Mouse (Mus musculus): ENCODE measurements around the gene Prss37. TPM values are rescaled to one million over a fixed set of nuclear protein-coding genes. Genes with fewer than 3 reads are reported as not detected.

Gene Prss37
- polyA plus RNA-seq (2014; fragmentation: Nextera tagmentation; extraction: Ambion mirVana), result not detected in 2 replicates

GRCm38 (mm10) chr6:40519408-40519807 lies at the start of gene Prss37:
Gene Prss37, minus strand, starts transcription at chr6:40519508.
- H3K4me3 ChIP-seq (replicated peaks; ENCODE audit: low read depth, low read length), result no peak within 1 kb of the TSS
- no peaks in the 10 kb centered on the region for H3K27me3 ChIP-seq (ENCODE audit: control insufficient read depth, insufficient read depth, low read length)
- H3K9me3 ChIP-seq (ENCODE audit: control insufficient read depth, low read length), result no peaks in the 10 kb centered on the region
- DNase-seq, result no peak
- 81% methylated on average over 1 of the region's 1 CpGs for WGBS
- H3K36me3 ChIP-seq (ENCODE audit: control insufficient read depth, insufficient read depth, low read length), result no peaks in the 10 kb centered on the region
- H3K27ac ChIP-seq (replicated peaks; ENCODE audit: low read depth, low read length), result no peak within 1 kb of the TSS
- no peak for ATAC-seq (ENCODE audit: low FRiP score, low TSS enrichment)
- H3K4me2 ChIP-seq (ENCODE audit: low read length), result no peak within 1 kb of the TSS
- no peaks in the 10 kb centered on the region for H3K4me1 ChIP-seq (ENCODE audit: control insufficient read depth, insufficient read depth, low read length)
- H3K9ac ChIP-seq (replicated peaks; ENCODE audit: low read length), result no peak within 1 kb of the TSS

- Histone ChIP-seq H3K4me1 (ENCODE audit: control insufficient read depth, insufficient read depth, low read length) (no peaks in the 10 kb centered on the region), H3K4me3 (replicated peaks; ENCODE audit: low read depth, low read length) (no peak within 1 kb of the TSS), H3K36me3 (ENCODE audit: control insufficient read depth, insufficient read depth, low read length) (no peaks in the 10 kb centered on the region), H3K27me3 (ENCODE audit: control insufficient read depth, insufficient read depth, low read length) (no peaks in the 10 kb centered on the region), H3K27ac (replicated peaks; ENCODE audit: low read depth, low read length) (no peak within 1 kb of the TSS), H3K9me3 (ENCODE audit: control insufficient read depth, low read length) (no peaks in the 10 kb centered on the region), H3K9ac (replicated peaks; ENCODE audit: low read length) (no peak within 1 kb of the TSS), H3K4me2 (ENCODE audit: low read length) (no peak within 1 kb of the TSS)
- DNase-seq (no peak), ATAC-seq (ENCODE audit: low FRiP score, low TSS enrichment) (no peak)
- 83% methylated on average over 2 of the region's 2 CpGs for WGBS
These were observed 35.6 kb upstream of the Prss37 start, which contains the start of gene Olfr461 for GRCm38 (mm10) chr6:40554950-40555349. Gene Olfr461, minus strand, starts transcription at chr6:40555050.

GRCm38 (mm10) chr6:40544690-40545089 lies 25.4 kb upstream of the Prss37 start:
- Histone ChIP-seq H3K9ac (replicated peaks; ENCODE audit: low read length) (no peak overlapping the region), H3K4me2 (ENCODE audit: low read length) (no peak overlapping the region), H3K27ac (replicated peaks; ENCODE audit: low read depth, low read length) (no peak overlapping the region), H3K9me3 (ENCODE audit: control insufficient read depth, low read length) (no peaks in the 10 kb centered on the region), H3K4me1 (ENCODE audit: control insufficient read depth, insufficient read depth, low read length) (no peaks in the 10 kb centered on the region), H3K36me3 (ENCODE audit: control insufficient read depth, insufficient read depth, low read length) (no peaks in the 10 kb centered on the region), H3K27me3 (ENCODE audit: control insufficient read depth, insufficient read depth, low read length) (no peaks in the 10 kb centered on the region), H3K4me3 (replicated peaks; ENCODE audit: low read depth, low read length) (no peak overlapping the region)
- ATAC-seq (ENCODE audit: low FRiP score, low TSS enrichment) (no peak), DNase-seq (no peak)
- 81% methylated on average over 10 of the region's 10 CpGs for WGBS

- Histone ChIP-seq H3K36me3 (ENCODE audit: control insufficient read depth, insufficient read depth, low read length) (no peaks in the 10 kb centered on the region), H3K4me2 (ENCODE audit: low read length) (no peak within 1 kb of the TSS), H3K9ac (replicated peaks; ENCODE audit: low read length) (no peak within 1 kb of the TSS), H3K9me3 (ENCODE audit: control insufficient read depth, low read length) (no peaks in the 10 kb centered on the region), H3K27me3 (ENCODE audit: control insufficient read depth, insufficient read depth, low read length) (no peaks in the 10 kb centered on the region), H3K4me1 (ENCODE audit: control insufficient read depth, insufficient read depth, low read length) (no peaks in the 10 kb centered on the region), H3K27ac (replicated peaks; ENCODE audit: low read depth, low read length) (no peak within 1 kb of the TSS), H3K4me3 (replicated peaks; ENCODE audit: low read depth, low read length) (no peak within 1 kb of the TSS)
- WGBS, result 90% methylated on average over 3 of the region's 3 CpGs
- DNase-seq (no peak), ATAC-seq (ENCODE audit: low FRiP score, low TSS enrichment) (no peak)
These were observed 26.1 kb downstream of the Prss37 start, which contains the start of gene Tas2r108 for GRCm38 (mm10) chr6:40493229-40493628. Gene Tas2r108, plus strand, starts transcription at chr6:40493529.

GRCm38 (mm10) chr6:40490933-40491332 lies 28.4 kb downstream of the Prss37 start, which contains the start of gene Tas2r137:
Gene Tas2r137, plus strand, starts transcription at chr6:40491233.
- DNase-seq, result no peak
- H3K4me3 ChIP-seq (replicated peaks; ENCODE audit: low read depth, low read length), result no peak within 1 kb of the TSS
- H3K9me3 ChIP-seq (ENCODE audit: control insufficient read depth, low read length), result no peaks in the 10 kb centered on the region
- ATAC-seq (ENCODE audit: low FRiP score, low TSS enrichment), result no peak
- no peaks in the 10 kb centered on the region for H3K4me1 ChIP-seq (ENCODE audit: control insufficient read depth, insufficient read depth, low read length)
- H3K27ac ChIP-seq (replicated peaks; ENCODE audit: low read depth, low read length), result no peak within 1 kb of the TSS
- H3K4me2 ChIP-seq (ENCODE audit: low read length), result no peak within 1 kb of the TSS
- H3K9ac ChIP-seq (replicated peaks; ENCODE audit: low read length), result no peak within 1 kb of the TSS
- H3K36me3 ChIP-seq (ENCODE audit: control insufficient read depth, insufficient read depth, low read length), result no peaks in the 10 kb centered on the region
- H3K27me3 ChIP-seq (ENCODE audit: control insufficient read depth, insufficient read depth, low read length), result no peaks in the 10 kb centered on the region

GRCm38 (mm10) chr6:40482318-40482717 lies 37.0 kb downstream of the Prss37 start:
- ATAC-seq (ENCODE audit: low FRiP score, low TSS enrichment) (no peak), DNase-seq (no peak)
- no peak overlapping the region for H3K4me2 ChIP-seq (ENCODE audit: low read length)
- H3K9ac ChIP-seq (replicated peaks; ENCODE audit: low read length), result no peak overlapping the region
- WGBS, result 97% methylated on average over 5 of the region's 5 CpGs
- no peaks in the 10 kb centered on the region for H3K9me3 ChIP-seq (ENCODE audit: control insufficient read depth, low read length)
- no peak overlapping the region for H3K4me3 ChIP-seq (replicated peaks; ENCODE audit: low read depth, low read length)
- H3K27ac ChIP-seq (replicated peaks; ENCODE audit: low read depth, low read length), result no peak overlapping the region
- H3K36me3 ChIP-seq (ENCODE audit: control insufficient read depth, insufficient read depth, low read length), result peaks cover 63% of the 10 kb centered on the region
- no peaks in the 10 kb centered on the region for H3K27me3 ChIP-seq (ENCODE audit: control insufficient read depth, insufficient read depth, low read length)
- H3K4me1 ChIP-seq (ENCODE audit: control insufficient read depth, insufficient read depth, low read length), result no peaks in the 10 kb centered on the region

- no peak overlapping the region for H3K4me3 ChIP-seq (replicated peaks; ENCODE audit: low read depth, low read length)
- H3K4me1 ChIP-seq (ENCODE audit: control insufficient read depth, insufficient read depth, low read length), result no peaks in the 10 kb centered on the region
- peaks cover 78% of the 10 kb centered on the region for H3K36me3 ChIP-seq (ENCODE audit: control insufficient read depth, insufficient read depth, low read length)
- DNase-seq, result peak; percentile 66
- WGBS, result 96% methylated on average over 1 of the region's 1 CpGs
- H3K27me3 ChIP-seq (ENCODE audit: control insufficient read depth, insufficient read depth, low read length), result no peaks in the 10 kb centered on the region
- no peak overlapping the region for H3K9ac ChIP-seq (replicated peaks; ENCODE audit: low read length)
- H3K27ac ChIP-seq (replicated peaks; ENCODE audit: low read depth, low read length), result no peak overlapping the region
- no peaks in the 10 kb centered on the region for H3K9me3 ChIP-seq (ENCODE audit: control insufficient read depth, low read length)
- no peak overlapping the region for H3K4me2 ChIP-seq (ENCODE audit: low read length)
- no peak for ATAC-seq (ENCODE audit: low FRiP score, low TSS enrichment)
These were observed 39.6 kb downstream of the Prss37 start for GRCm38 (mm10) chr6:40479705-40480104.

- H3K27ac ChIP-seq (replicated peaks; ENCODE audit: low read depth, low read length), result no peak overlapping the region
- H3K27me3 ChIP-seq (ENCODE audit: control insufficient read depth, insufficient read depth, low read length), result no peaks in the 10 kb centered on the region
- H3K9me3 ChIP-seq (ENCODE audit: control insufficient read depth, low read length), result no peaks in the 10 kb centered on the region
- H3K4me2 ChIP-seq (ENCODE audit: low read length), result no peak overlapping the region
- 96% methylated on average over 4 of the region's 4 CpGs for WGBS
- no peak for DNase-seq
- no peak overlapping the region for H3K9ac ChIP-seq (replicated peaks; ENCODE audit: low read length)
- no peak for ATAC-seq (ENCODE audit: low FRiP score, low TSS enrichment)
- H3K4me1 ChIP-seq (ENCODE audit: control insufficient read depth, insufficient read depth, low read length), result peaks cover 17% of the 10 kb centered on the region
- H3K36me3 ChIP-seq (ENCODE audit: control insufficient read depth, insufficient read depth, low read length), result peaks cover 53% of the 10 kb centered on the region
- no peak overlapping the region for H3K4me3 ChIP-seq (replicated peaks; ENCODE audit: low read depth, low read length)
These were observed 43.2 kb downstream of the Prss37 start for GRCm38 (mm10) chr6:40476132-40476531.

- peak overlapping the region; percentile 93 for H3K27ac ChIP-seq (replicated peaks; ENCODE audit: low read depth, low read length)
- 0% methylated on average over 7 of the region's 7 CpGs for WGBS
- no peaks in the 10 kb centered on the region for H3K27me3 ChIP-seq (ENCODE audit: control insufficient read depth, insufficient read depth, low read length)
- H3K4me1 ChIP-seq (ENCODE audit: control insufficient read depth, insufficient read depth, low read length), result peaks cover 17% of the 10 kb centered on the region
- peak overlapping the region; percentile 82 for H3K9ac ChIP-seq (replicated peaks; ENCODE audit: low read length)
- ATAC-seq (ENCODE audit: low FRiP score, low TSS enrichment) (peak; percentile 4; the same call in 1 of the 2 replicates), DNase-seq (no peak)
- peak overlapping the region; percentile 83 for H3K4me2 ChIP-seq (ENCODE audit: low read length)
- peaks cover 27% of the 10 kb centered on the region for H3K36me3 ChIP-seq (ENCODE audit: control insufficient read depth, insufficient read depth, low read length)
- peak overlapping the region; percentile 82 for H3K4me3 ChIP-seq (replicated peaks; ENCODE audit: low read depth, low read length)
- H3K9me3 ChIP-seq (ENCODE audit: control insufficient read depth, low read length), result no peaks in the 10 kb centered on the region
These were observed 47.6 kb downstream of the Prss37 start for GRCm38 (mm10) chr6:40471720-40472010.
